Mouse (Mus musculus) telencephalon, adult 2 months (tissue): ENCODE results near the gene Scarb1.

Source experiments
- DNase-seq: peaks from one replicate; pipeline ENCODE4 v3.0.0-alpha.2; 2011; ENCODE audit warnings: low read depth, low spot score

The Scarb1 gene

GRCm38 (mm10) chr5:125332333-125332732 is 8.6 kb downstream of the Scarb1 start:
- no peak for DNase-seq

GRCm38 (mm10) chr5:125331811-125332210 is 9.1 kb downstream of the Scarb1 start:
- no peak for DNase-seq

- no peak for DNase-seq
Measured at GRCm38 (mm10) chr5:125331094-125331493, 9.8 kb downstream of the Scarb1 start.

GRCm38 (mm10) chr5:125330656-125331055 is 10.2 kb downstream of the Scarb1 start:
- no peak for DNase-seq

- DNase-seq, result no peak
Measured at GRCm38 (mm10) chr5:125330191-125330590, 10.7 kb downstream of the Scarb1 start.

- no peak for DNase-seq
Measured at GRCm38 (mm10) chr5:125327596-125328385, 13.1 kb downstream of the Scarb1 start.

GRCm38 (mm10) chr5:125326351-125326750 is 14.5 kb downstream of the Scarb1 start:
- DNase-seq, result no peak

- no peak for DNase-seq
Measured at GRCm38 (mm10) chr5:125325931-125326330, 15.0 kb downstream of the Scarb1 start.

GRCm38 (mm10) chr5:125325285-125325684 is 15.6 kb downstream of the Scarb1 start:
- no peak for DNase-seq

- no peak for DNase-seq
Measured at GRCm38 (mm10) chr5:125323939-125324480, 16.9 kb downstream of the Scarb1 start.

GRCm38 (mm10) chr5:125323128-125323527 is 17.8 kb downstream of the Scarb1 start:
- DNase-seq, result no peak

GRCm38 (mm10) chr5:125321836-125322235 is 19.1 kb downstream of the Scarb1 start:
- DNase-seq, result peak; percentile 60

GRCm38 (mm10) chr5:125319057-125319800 is 21.7 kb downstream of the Scarb1 start:
- DNase-seq, result no peak

GRCm38 (mm10) chr5:125317953-125318352 is 22.9 kb downstream of the Scarb1 start:
- no peak for DNase-seq

GRCm38 (mm10) chr5:125317296-125317695 is 23.6 kb downstream of the Scarb1 start:
- no peak for DNase-seq

GRCm38 (mm10) chr5:125316771-125317170 is 24.1 kb downstream of the Scarb1 start:
- no peak for DNase-seq

GRCm38 (mm10) chr5:125315110-125315509 is 25.8 kb downstream of the Scarb1 start:
- no peak for DNase-seq

GRCm38 (mm10) chr5:125313991-125314390 is 26.9 kb downstream of the Scarb1 start:
- no peak for DNase-seq

- DNase-seq, result no peak
Measured at GRCm38 (mm10) chr5:125312970-125313597, 27.8 kb downstream of the Scarb1 start.

- DNase-seq, result no peak
Measured at GRCm38 (mm10) chr5:125310986-125311385, 29.9 kb downstream of the Scarb1 start.

GRCm38 (mm10) chr5:125309193-125309592 is 31.7 kb downstream of the Scarb1 start:
- DNase-seq, result no peak

GRCm38 (mm10) chr5:125306824-125307223 is 34.1 kb downstream of the Scarb1 start:
- DNase-seq, result no peak
